Mouse (Mus musculus) liver, embryonic 16.5 days (tissue): ENCODE data around the gene Cfap161. TPM values are rescaled to one million over a fixed set of nuclear protein-coding genes. Genes with fewer than 3 reads are reported as not detected.

ENCODE experiments used
- ATAC-seq: fragments of 200-750 bp; cut with Nextera tagmentation; 2 replicates; pipeline ENCODE4 v1.8.0; 2017; ENCODE audit warnings: low read depth, mild to moderate bottlenecking, moderate number of reproducible peaks, moderate library complexity
- H3K27ac ChIP-seq: fragments of 300-500 bp; sonication (generic); 2 replicates; pipeline ENCODE4 v1.5.1; 2014; ENCODE audit warnings: mild to moderate bottlenecking, low read length
- H3K27me3 ChIP-seq: fragments of 300-500 bp; sonication (generic); 2 replicates; pipeline ENCODE4 v1.6.1; 2014; ENCODE audit warnings: low read depth, low read length, mixed read lengths; ENCODE audit not compliant: control insufficient read depth, insufficient read depth
- H3K36me3 ChIP-seq: fragments of 300-500 bp; sonication (generic); 2 replicates; pipeline ENCODE4 v1.6.1; 2014; ENCODE audit warnings: mild to moderate bottlenecking; ENCODE audit not compliant: control insufficient read depth, insufficient read depth
- H3K4me1 ChIP-seq: fragments of 300-500 bp; sonication (generic); 2 replicates; pipeline ENCODE4 v1.6.1; 2014; ENCODE audit warnings: low read depth, low read length, mixed read lengths; ENCODE audit not compliant: control insufficient read depth
- H3K4me2 ChIP-seq: fragments of 300-500 bp; sonication (generic); 2 replicates; pipeline ENCODE4 v1.6.1; 2014; ENCODE audit warnings: low read depth, low read length, mixed read lengths
- H3K4me3 ChIP-seq: fragments of 300-500 bp; sonication (generic); 2 replicates; pipeline ENCODE4 v1.5.1; 2014; ENCODE audit warnings: low read depth, mild to moderate bottlenecking, low read length
- H3K9ac ChIP-seq: fragments of 300-500 bp; sonication (generic); 2 replicates; pipeline ENCODE4 v1.6.1; 2014; ENCODE audit warnings: low read depth, low read length
- H3K9me3 ChIP-seq: fragments of 300-500 bp; sonication (generic); replicated peaks from 2 replicates; pipeline ENCODE4 v1.6.1; 2016; ENCODE audit warnings: low read length; ENCODE audit not compliant: control insufficient read depth
- WGBS: fragments of 180-500 bp; shearing (Covaris S2); extraction: QIAGEN DNeasy Blood & Tissue Kit; methylation state at CpG from one replicate; pipeline ENCODE4 v1.1.7; 2014; ENCODE audit not compliant: insufficient replicate concordance; 5-methylcytosine and 5-hydroxymethylcytosine counted together
- polyA plus RNA-seq: library from polyadenylated mRNA; unstranded; fragments of >200 nt; fragmentation: Nextera tagmentation; extraction: Ambion mirVana; gene quantifications from 2 replicates; pipeline ENCODE4 v1.2.1, GENCODE M21; 2015

The Cfap161 gene
- polyA plus RNA-seq, 1 experiment from 2014 or later, result not detected

- no peak overlapping the region for H3K4me3 ChIP-seq
- WGBS, result 38% methylated on average over 1 of the region's 1 CpGs
- H3K4me2 ChIP-seq, result no peak overlapping the region
- no peaks in the 10 kb centered on the region for H3K27me3 ChIP-seq
- H3K9ac ChIP-seq, result no peak overlapping the region
- H3K36me3 ChIP-seq, result no peaks in the 10 kb centered on the region
- H3K9me3 ChIP-seq, result no peaks in the 10 kb centered on the region
- no peak for ATAC-seq
- no peak overlapping the region for H3K27ac ChIP-seq
- H3K4me1 ChIP-seq, result no peaks in the 10 kb centered on the region
These were observed 43.6 kb downstream of the Cfap161 start for GRCm38 (mm10) chr7:83751055-83751454.

- no peak for ATAC-seq
- no peak overlapping the region for H3K27ac ChIP-seq
- 59% methylated on average over 1 of the region's 1 CpGs for WGBS
These were observed 46.3 kb downstream of the Cfap161 start for GRCm38 (mm10) chr7:83748405-83748804.

DNA sequence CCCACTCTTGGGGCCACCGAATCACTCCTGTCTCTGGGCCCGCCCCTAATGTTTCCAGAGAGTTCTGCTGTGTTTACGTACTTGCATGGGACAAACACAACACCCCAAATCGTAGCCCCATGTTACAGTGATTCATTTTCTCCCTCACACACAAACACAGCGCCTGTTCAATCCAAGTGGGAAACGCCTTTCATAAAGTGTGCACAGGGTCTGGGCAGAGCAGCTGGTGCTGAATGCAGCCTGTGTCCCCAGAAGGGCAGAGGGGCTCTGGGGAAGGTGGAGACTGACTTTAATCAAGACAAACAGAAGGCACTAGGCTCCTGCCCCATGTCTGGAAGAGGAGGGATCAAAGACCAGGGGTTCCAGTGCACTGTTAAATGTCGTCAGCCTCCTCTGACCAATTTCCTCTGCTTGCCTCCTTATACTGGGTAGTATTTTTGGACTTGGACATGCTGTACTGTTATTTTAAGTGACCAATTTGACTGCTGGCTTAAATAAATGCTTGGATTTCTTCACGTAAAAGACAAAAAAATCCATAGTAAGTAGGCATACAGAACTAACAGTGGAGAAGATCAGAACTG lies 48.5 kb downstream of the Cfap161 start:
- no peak overlapping the region for H3K9ac ChIP-seq
- no peak overlapping the region for H3K4me2 ChIP-seq
- H3K4me3 ChIP-seq, result no peak overlapping the region
- no peaks in the 10 kb centered on the region for H3K4me1 ChIP-seq
- WGBS, result 52% methylated on average over 8 of the region's 8 CpGs
- no peaks in the 10 kb centered on the region for H3K27me3 ChIP-seq
- no peaks in the 10 kb centered on the region for H3K9me3 ChIP-seq
- H3K27ac ChIP-seq, result no peak overlapping the region
- H3K36me3 ChIP-seq, result no peaks in the 10 kb centered on the region
- no peak for ATAC-seq

More at GRCm38 (mm10) chr7:83748405-83748804, 46.3 kb downstream of the Cfap161 start:
- H3K9ac ChIP-seq, result no peak overlapping the region
- no peaks in the 10 kb centered on the region for H3K27me3 ChIP-seq
- no peak overlapping the region for H3K4me3 ChIP-seq
- H3K36me3 ChIP-seq, result no peaks in the 10 kb centered on the region
- no peak overlapping the region for H3K4me2 ChIP-seq
- H3K9me3 ChIP-seq, result no peaks in the 10 kb centered on the region
- no peaks in the 10 kb centered on the region for H3K4me1 ChIP-seq

- H3K9ac ChIP-seq, result no peak within 1 kb of the TSS
- no peaks in the 10 kb centered on the region for H3K27me3 ChIP-seq
- no peaks in the 10 kb centered on the region for H3K9me3 ChIP-seq
- H3K4me2 ChIP-seq, result no peak within 1 kb of the TSS
- H3K27ac ChIP-seq, result no peak within 1 kb of the TSS
- H3K4me1 ChIP-seq, result no peaks in the 10 kb centered on the region
- no peaks in the 10 kb centered on the region for H3K36me3 ChIP-seq
- no peak within 1 kb of the TSS for H3K4me3 ChIP-seq
- WGBS, result 46% methylated on average over 20 of the region's 20 CpGs
- no peak for ATAC-seq
These were observed 49.1 kb downstream of the Cfap161 start, which contains the start of gene Il16 for GRCm38 (mm10) chr7:83745413-83746106. Il16 (minus strand) TSS chr7:83745726.

- no peak overlapping the region for H3K27ac ChIP-seq
- no peaks in the 10 kb centered on the region for H3K27me3 ChIP-seq
- no peak overlapping the region for H3K4me3 ChIP-seq
- H3K9ac ChIP-seq, result no peak overlapping the region
- H3K36me3 ChIP-seq, result no peaks in the 10 kb centered on the region
- WGBS, result 58% methylated on average over 9 of the region's 9 CpGs
- H3K9me3 ChIP-seq, result no peaks in the 10 kb centered on the region
- H3K4me1 ChIP-seq, result no peaks in the 10 kb centered on the region
- no peak overlapping the region for H3K4me2 ChIP-seq
- ATAC-seq, result no peak
These were observed 49.6 kb downstream of the Cfap161 start for GRCm38 (mm10) chr7:83745065-83745412.

- H3K36me3 ChIP-seq, result no peaks in the 10 kb centered on the region
- H3K9ac ChIP-seq, result no peak overlapping the region
- WGBS, result 67% methylated on average over 4 of the region's 4 CpGs
- H3K4me1 ChIP-seq, result no peaks in the 10 kb centered on the region
- H3K27me3 ChIP-seq, result no peaks in the 10 kb centered on the region
- H3K27ac ChIP-seq, result no peak overlapping the region
- H3K4me3 ChIP-seq, result no peak overlapping the region
- ATAC-seq, result no peak
- H3K4me2 ChIP-seq, result no peak overlapping the region
- H3K9me3 ChIP-seq, result no peaks in the 10 kb centered on the region
These were observed 50.4 kb downstream of the Cfap161 start for GRCm38 (mm10) chr7:83744250-83744649.

GRCm38 (mm10) chr7:83742690-83743089 lies 52.0 kb downstream of the Cfap161 start:
- H3K4me1 ChIP-seq, result no peaks in the 10 kb centered on the region
- no peak overlapping the region for H3K4me3 ChIP-seq
- no peak overlapping the region for H3K27ac ChIP-seq
- ATAC-seq, result no peak
- H3K4me2 ChIP-seq, result no peak overlapping the region
- H3K27me3 ChIP-seq, result no peaks in the 10 kb centered on the region
- H3K36me3 ChIP-seq, result no peaks in the 10 kb centered on the region
- no peak overlapping the region for H3K9ac ChIP-seq
- no peaks in the 10 kb centered on the region for H3K9me3 ChIP-seq
- 22% methylated on average over 3 of the region's 3 CpGs for WGBS

DNA sequence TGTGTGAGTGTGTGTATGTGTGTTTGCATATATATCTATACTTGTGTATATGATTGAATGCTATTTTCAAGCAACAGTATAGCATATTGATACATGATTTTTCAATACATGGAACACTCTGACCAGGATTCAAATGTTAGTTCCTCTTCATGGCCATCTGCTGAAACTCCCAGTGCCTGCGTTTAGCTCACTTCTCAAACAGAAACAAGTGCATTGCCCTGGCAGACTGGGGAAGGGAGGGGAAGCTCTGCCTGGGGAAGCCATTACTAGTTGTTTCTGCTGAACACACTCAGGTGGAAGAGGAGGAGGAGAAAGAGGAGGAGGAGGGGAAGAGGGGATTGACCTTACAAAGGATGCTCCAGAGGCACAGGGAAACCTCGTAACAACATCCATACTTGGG lies 52.7 kb downstream of the Cfap161 start:
- Histone ChIP-seq H3K4me2 (no peak overlapping the region), H3K27me3 (no peaks in the 10 kb centered on the region), H3K36me3 (no peaks in the 10 kb centered on the region), H3K4me3 (no peak overlapping the region), H3K9me3 (no peaks in the 10 kb centered on the region), H3K9ac (no peak overlapping the region), H3K4me1 (no peaks in the 10 kb centered on the region), H3K27ac (no peak overlapping the region)
- WGBS, result 39% methylated on average over 2 of the region's 2 CpGs
- ATAC-seq, result no peak

DNA sequence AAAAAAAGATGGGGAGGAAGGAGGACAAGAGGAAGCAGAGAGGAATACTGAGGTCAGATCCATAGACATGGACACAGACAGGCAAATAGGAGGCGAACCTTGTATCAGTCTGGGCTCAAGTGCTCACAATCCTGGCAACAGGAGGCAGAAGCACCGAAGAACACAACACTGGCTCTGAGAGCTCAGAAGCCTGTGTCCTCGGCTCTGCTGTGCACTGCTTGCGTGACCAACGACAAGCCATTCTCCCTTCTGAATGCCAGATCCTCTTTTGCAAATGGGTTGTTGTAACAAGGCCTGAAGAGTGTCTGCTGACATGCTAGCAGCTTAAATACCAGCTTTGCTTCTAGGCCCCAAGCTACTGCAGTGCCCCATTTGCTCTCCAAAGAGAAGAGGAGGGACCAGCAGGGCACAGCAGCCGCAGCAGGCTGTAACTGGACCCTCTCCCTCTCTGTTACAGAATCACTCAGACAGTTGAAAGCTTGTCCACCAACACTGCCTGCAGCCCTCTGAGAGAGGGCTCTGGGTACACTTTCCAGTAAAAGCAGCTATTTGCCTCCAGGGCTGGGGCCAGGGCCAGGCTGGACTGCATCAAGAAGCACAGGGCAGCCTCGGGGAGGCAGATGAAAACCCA lies 54.9 kb downstream of the Cfap161 start:
- Histone ChIP-seq H3K4me2 (no peak overlapping the region), H3K9me3 (no peaks in the 10 kb centered on the region), H3K4me1 (no peaks in the 10 kb centered on the region), H3K36me3 (no peaks in the 10 kb centered on the region), H3K9ac (no peak overlapping the region), H3K4me3 (no peak overlapping the region), H3K27ac (no peak overlapping the region), H3K27me3 (no peaks in the 10 kb centered on the region)
- WGBS, result 45% methylated on average over 7 of the region's 7 CpGs
- ATAC-seq, result no peak
